8 mouse cellular contexts compared by ENCODE assay signal in genomic region chr11:115717660-115718390, GRCm38 (mm10). TPM values are rescaled to one million over a fixed set of nuclear protein-coding genes. Genes with fewer than 3 reads are reported as not detected.
DNase-seq lines count a peak whose midpoint lies in the region; TF ChIP-seq lines count a peak whose summit lies in the region.

No protein-coding gene starts in this region.

- no peak overlapping the region for H3K4me3 ChIP-seq in layer of hippocampus, adult 2 months
- no peak overlapping the region for H3K4me3 ChIP-seq in heart, embryonic 10.5 days

- WGBS in heart, embryonic 10.5 days, result 49% methylated on average over 8 of the region's 8 CpGs

- no peak overlapping the region for H3K27ac ChIP-seq in layer of hippocampus, adult 2 months
- H3K27ac ChIP-seq in heart, embryonic 10.5 days, result no peak overlapping the region

- no peaks in the 10 kb centered on the region for H3K36me3 ChIP-seq in heart, embryonic 10.5 days

- no peaks in the 10 kb centered on the region for H3K9me3 ChIP-seq in heart, embryonic 10.5 days

- no peak for DNase-seq in layer of hippocampus, adult 2 months (ENCODE audit: low spot score in 2 of 2)
- DNase-seq in layer of hippocampus, postnatal 25 days (ENCODE audit: extremely low spot score in 1 of 2, low spot score in 1 of 2), result no peak
- peak; percentile 43 to 63 for DNase-seq in adrenal gland, postnatal 36 days
- DNase-seq in lung, postnatal 10 days, result peak; percentile 34
- peak; percentile 22 for DNase-seq in thymus, postnatal 0 days (ENCODE audit: low spot score)
- DNase-seq in urinary bladder, postnatal 14 days (ENCODE audit: low spot score), result no peak
- DNase-seq in right cerebral cortex, adult 2 months (ENCODE audit: low spot score in 2 of 2), result no peak
- no peak for DNase-seq in heart, embryonic 10.5 days (ENCODE audit: low spot score)

- H3K27me3 ChIP-seq in heart, embryonic 10.5 days (ENCODE audit: insufficient read depth, poor library complexity, severe bottlenecking), result no peaks in the 10 kb centered on the region

- peaks cover 6% of the 10 kb centered on the region; the same call in 1 of the 2 replicates for H3K4me1 ChIP-seq in heart, embryonic 10.5 days

- TF ChIP-seq CTCF in layer of hippocampus, adult 2 months (conservative IDR thresholded peaks at IDR 0.05), result peak; percentile 68

RNA-seq across cellular contexts. Expression of gene Grb2, which starts 9.4 kb away (rescaled TPM):
- 100 to 1,000 TPM; 182 to 198 TPM for total RNA-seq in layer of hippocampus, adult 2 months (2021)
- total RNA-seq in layer of hippocampus, postnatal 25 days (2021), result 100 to 1,000 TPM; 188 to 210 TPM
- 100 to 1,000 TPM; 132 to 158 TPM for total RNA-seq in adrenal gland, postnatal 36 days (2021)
- 143 and 144 TPM in 2 replicates for polyA plus RNA-seq in thymus, postnatal 0 days (2015; fragmentation: Nextera tagmentation; extraction: Ambion mirVana)
- polyA plus RNA-seq in heart, embryonic 10.5 days (2016; fragmentation: Nextera tagmentation; extraction: Ambion mirVana), result 78.4 and 107 TPM in 2 replicates

RNA-seq across cellular contexts. Expression of gene Tmem94, which starts 47.4 kb away (rescaled TPM):
- total RNA-seq in layer of hippocampus, adult 2 months (2021), result 10 to 100 TPM; 47.4 to 58.2 TPM
- 10 to 100 TPM; 44.5 to 51.1 TPM for total RNA-seq in layer of hippocampus, postnatal 25 days (2021)
- total RNA-seq in adrenal gland, postnatal 36 days (2021), result 10 to 100 TPM; 74.6 to 95.5 TPM
- 8.3 and 9.5 TPM in 2 replicates for polyA plus RNA-seq in thymus, postnatal 0 days (2015; fragmentation: Nextera tagmentation; extraction: Ambion mirVana)
- 35.0 and 56.8 TPM in 2 replicates for polyA plus RNA-seq in heart, embryonic 10.5 days (2016; fragmentation: Nextera tagmentation; extraction: Ambion mirVana)

Comparison
In these comparisons a context has a peak if more than half of its experiments do, and no peak if none do; other contexts are left out.
1. DNase-seq: peak in adrenal gland, postnatal 36 days (2 of 2), lung, postnatal 10 days (single experiment) and thymus, postnatal 0 days (single experiment); none in layer of hippocampus, adult 2 months (0 of 2), layer of hippocampus, postnatal 25 days (0 of 2), urinary bladder, postnatal 14 days (single experiment), right cerebral cortex, adult 2 months (0 of 2) and heart, embryonic 10.5 days (single experiment).